Mouse (Mus musculus) erythroblast, embryonic 14.5 days (primary cell): ENCODE measurements around the gene Plekha7.

Experiments used
- GATA1 ChIP-seq: IDR thresholded peaks from 2 replicates; pipeline ENCODE4 v1.6.1; 2012; ENCODE audit warnings: low read length, inconsistent platforms, mixed read lengths
- TAL1 ChIP-seq: IDR thresholded peaks from 3 replicates; pipeline ENCODE4 v1.6.1; 2012; ENCODE audit warnings: low read length, inconsistent platforms, mixed read lengths

GRCm38 (mm10) chr7:116226316-116226715, 81.9 kb downstream of the Plekha7 start:
- no peak for TF ChIP-seq GATA1
- no peak for TF ChIP-seq TAL1
